Mouse (Mus musculus) spleen, adult 2 months (tissue): ENCODE results near the gene Ak6. TPM values are rescaled to one million over a fixed set of nuclear protein-coding genes. Genes with fewer than 3 reads are reported as not detected.

Experiments
- DNase-seq, 2 experiments: peaks; one replicate each; pipeline versions ENCODE4 v3.0.0 to v3.0.0-alpha.2; 2012 to 2021; ENCODE audit warnings: low spot score in 2 of 2, low read depth in 1 of 2
- H3K27ac ChIP-seq: fragments of 200-500 bp; 2 replicates; pipeline ENCODE4 v1.5.1; 2012; ENCODE audit warnings: low read length, inconsistent platforms; ENCODE audit not compliant: insufficient read depth
- H3K27me3 ChIP-seq: fragments of 200-500 bp; 2 replicates; pipeline ENCODE4 v1.6.1; 2012; ENCODE audit warnings: mild to moderate bottlenecking, moderate library complexity, low read length, inconsistent platforms; ENCODE audit not compliant: control insufficient read depth, insufficient read depth
- H3K36me3 ChIP-seq: fragments of 200-500 bp; 2 replicates; pipeline ENCODE4 v1.6.1; 2012; ENCODE audit warnings: mild to moderate bottlenecking, low read length, inconsistent platforms; ENCODE audit not compliant: control insufficient read depth, insufficient read depth
- H3K4me1 ChIP-seq: fragments of 200-500 bp; 2 replicates; pipeline ENCODE4 v1.6.1; 2011; ENCODE audit warnings: inconsistent platforms; ENCODE audit not compliant: control insufficient read depth, insufficient read depth, insufficient read length
- H3K4me3 ChIP-seq: fragments of 200-500 bp; 2 replicates; pipeline ENCODE4 v1.5.1; 2011; ENCODE audit warnings: mild to moderate bottlenecking, inconsistent platforms; ENCODE audit not compliant: insufficient read depth, insufficient read length; ENCODE audit errors: extremely low read depth
- CTCF ChIP-seq: fragments of 200-500 bp; IDR thresholded peaks from 2 replicates; pipeline ENCODE4 v1.5.1; 2011; ENCODE audit warnings: mild to moderate bottlenecking, inconsistent platforms; ENCODE audit not compliant: insufficient read depth, insufficient read length, insufficient replicate concordance; ENCODE audit errors: extremely low read depth
- POLR2A ChIP-seq: fragments of 200-500 bp; IDR thresholded peaks from 2 replicates; pipeline ENCODE4 v1.6.1; 2011; ENCODE audit warnings: low read depth, low read length, inconsistent platforms
- WGBS: fragments of 180-500 bp; shearing (Covaris S2); methylation state at CpG from one replicate; pipeline ENCODE4 v1.1.7; 2018; 5-methylcytosine and 5-hydroxymethylcytosine counted together
- polyA plus RNA-seq: library from polyadenylated mRNA; depleted of rRNA; stranded (reverse); fragments of >200 nt; gene quantifications from 2 replicates; pipeline ENCODE4 v1.2.3, GENCODE M21; 2012

Ak6 gene
- polyA plus RNA-seq, 1 experiment: 19.3 TPM

GRCm38 (mm10) chr13:100669291-100670022 lies 18.7 kb downstream of the Ak6 start, which contains the start of gene Ccdc125:
Gene Ccdc125 (plus strand): TSS chr13:100669717.
- no peaks in the 10 kb centered on the region for H3K27me3 ChIP-seq
- under 1% methylated on average over 44 of the region's 44 CpGs for WGBS
- TF ChIP-seq CTCF (no peak), POLR2A (peak; percentile 25)
- peaks cover 2% of the 10 kb centered on the region; the same call in 1 of the 2 replicates for H3K4me1 ChIP-seq
- H3K36me3 ChIP-seq: no peaks in the 10 kb centered on the region
- peak in 1 of 2 experiments; percentile 35 for DNase-seq
- H3K4me3 ChIP-seq: peak within 1 kb of the TSS; percentile 80
- peak within 1 kb of the TSS; percentile 97 for H3K27ac ChIP-seq

GRCm38 (mm10) chr13:100670181-100670741 lies 19.5 kb downstream of the Ak6 start:
- H3K36me3 ChIP-seq: no peaks in the 10 kb centered on the region
- 9% methylated on average over 9 of the region's 9 CpGs for WGBS
- no peaks in the 10 kb centered on the region for H3K27me3 ChIP-seq
- H3K4me1 ChIP-seq: peaks cover 2% of the 10 kb centered on the region; the same call in 1 of the 2 replicates
- no peak for DNase-seq
- H3K4me3 ChIP-seq: peak overlapping the region; percentile 80
- peak overlapping the region; percentile 20; the same call in 1 of the 2 replicates for H3K27ac ChIP-seq
- TF ChIP-seq POLR2A: no peak
- TF ChIP-seq CTCF: no peak

GRCm38 (mm10) chr13:100675936-100676635 lies 25.3 kb downstream of the Ak6 start:
- WGBS: 86% methylated on average over 15 of the region's 15 CpGs
- H3K36me3 ChIP-seq: peaks cover 4% of the 10 kb centered on the region
- H3K27me3 ChIP-seq: no peaks in the 10 kb centered on the region
- TF ChIP-seq CTCF (no peak), POLR2A (no peak)
- H3K4me1 ChIP-seq: no peaks in the 10 kb centered on the region
- H3K27ac ChIP-seq: no peak overlapping the region; the same call in 1 of the 2 replicates
- no peak for DNase-seq
- H3K4me3 ChIP-seq: no peak overlapping the region

- no peaks in the 10 kb centered on the region for H3K27me3 ChIP-seq
- H3K4me3 ChIP-seq: no peak overlapping the region
- H3K36me3 ChIP-seq: peaks cover 7% of the 10 kb centered on the region
- no peak overlapping the region for H3K27ac ChIP-seq
- peaks cover 2% of the 10 kb centered on the region; the same call in 1 of the 2 replicates for H3K4me1 ChIP-seq
- 88% methylated on average over 8 of the region's 8 CpGs for WGBS
- no peak for DNase-seq
- TF ChIP-seq POLR2A (no peak), CTCF (no peak)
Observed at GRCm38 (mm10) chr13:100681615-100682014, 30.8 kb downstream of the Ak6 start.

- H3K27ac ChIP-seq: no peak overlapping the region
- WGBS: 25% methylated on average over 2 of the region's 2 CpGs
- H3K4me3 ChIP-seq: no peak overlapping the region
- no peak for TF ChIP-seq CTCF
- no peaks in the 10 kb centered on the region for H3K27me3 ChIP-seq
- DNase-seq: no peak
- H3K36me3 ChIP-seq: peaks cover 9% of the 10 kb centered on the region
- H3K4me1 ChIP-seq: peaks cover 2% of the 10 kb centered on the region; the same call in 1 of the 2 replicates
Observed at GRCm38 (mm10) chr13:100682837-100683236, 32.1 kb downstream of the Ak6 start.

GRCm38 (mm10) chr13:100684355-100684754 lies 33.6 kb downstream of the Ak6 start:
- TF ChIP-seq CTCF (no peak), POLR2A (no peak)
- H3K4me3 ChIP-seq: no peak overlapping the region
- no peaks in the 10 kb centered on the region for H3K27me3 ChIP-seq
- H3K27ac ChIP-seq: no peak overlapping the region
- 85% methylated on average over 2 of the region's 2 CpGs for WGBS
- peaks cover 2% of the 10 kb centered on the region; the same call in 1 of the 2 replicates for H3K4me1 ChIP-seq
- peaks cover 7% of the 10 kb centered on the region for H3K36me3 ChIP-seq
- DNase-seq: no peak
